Mouse (Mus musculus): ENCODE data around the gene Atf7ip. TPM values are rescaled to one million over a fixed set of nuclear protein-coding genes. Genes with fewer than 3 reads are reported as not detected.

The Atf7ip gene
- polyA plus RNA-seq, 1 experiment from 2014 or later: 33.5 TPM

Other genes starting within 250 kb of the Atf7ip start
- not detected in 2 replicates for gene Gm8994, start 178.6 kb upstream of the Atf7ip start, polyA plus RNA-seq (2014; fragmentation: Nextera tagmentation; extraction: Ambion mirVana)
- gene E330021D16Rik, start 90.6 kb upstream of the Atf7ip start, polyA plus RNA-seq (2014; fragmentation: Nextera tagmentation; extraction: Ambion mirVana): 0.33 TPM in 1 of 2 replicates, not detected in the other
- gene Plbd1, start 155.8 kb downstream of the Atf7ip start, polyA plus RNA-seq (2014; fragmentation: Nextera tagmentation; extraction: Ambion mirVana): 12.1 and 12.4 TPM in 2 replicates

All from embryonic facial prominence, embryonic 14.5 days (tissue).